Mouse (Mus musculus): Measurements from ENCODE around the gene Gng2.
A peak's percentile ranks its signal among the peaks of the same experiment; 100 is the strongest.

Gng2 gene

DNA sequence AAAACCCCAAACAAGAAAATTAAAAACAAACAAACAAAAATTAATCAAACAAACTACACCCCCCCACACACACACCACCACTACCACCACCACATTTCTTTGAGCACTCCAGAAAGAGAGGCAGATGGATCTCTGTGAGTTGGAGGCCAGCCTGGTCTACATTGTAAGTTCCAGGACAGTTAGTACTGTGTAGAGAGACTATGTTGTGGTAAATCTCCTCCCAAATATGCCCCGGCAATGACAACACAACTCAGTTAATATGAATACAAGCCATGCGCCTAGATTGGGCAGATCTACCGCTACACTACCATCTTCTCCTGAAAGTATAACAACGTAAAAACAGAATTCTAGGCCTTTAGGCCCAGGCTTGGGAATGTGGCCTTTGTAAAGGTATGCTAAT is 117.1 kb downstream of the Gng2 start:
- no peak for DNase-seq (ENCODE audit: low spot score)

GRCm38 (mm10) chr14:19858808-19859776 is 118.3 kb downstream of the Gng2 start:
- DNase-seq (ENCODE audit: low spot score): no peak

- no peak for DNase-seq (ENCODE audit: low spot score)
Measured at GRCm38 (mm10) chr14:19858279-19858678, 119.1 kb downstream of the Gng2 start.

DNA sequence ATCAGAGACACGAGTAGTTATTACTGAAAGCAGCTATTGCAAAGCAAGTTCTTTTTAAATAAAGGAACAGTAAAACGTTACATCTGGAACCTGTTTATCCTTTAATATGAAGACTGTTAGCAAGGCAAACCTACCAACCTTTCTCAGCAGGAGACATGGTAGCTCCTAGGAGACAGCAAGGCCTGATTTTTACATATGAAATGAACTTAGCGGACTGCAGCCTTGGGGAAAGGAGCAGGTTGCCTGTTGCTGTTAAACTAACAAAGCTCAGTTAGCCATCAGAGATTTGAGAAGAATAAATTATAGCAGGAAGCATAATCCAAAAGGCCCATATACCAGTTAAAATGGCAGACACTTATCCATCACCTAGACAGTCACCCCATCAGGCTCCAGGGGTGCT is 124.0 kb downstream of the Gng2 start:
- DNase-seq (ENCODE audit: low spot score): no peak

GRCm38 (mm10) chr14:19839600-19840332 is 137.7 kb downstream of the Gng2 start:
- DNase-seq (ENCODE audit: low spot score): peak; percentile 47

DNA sequence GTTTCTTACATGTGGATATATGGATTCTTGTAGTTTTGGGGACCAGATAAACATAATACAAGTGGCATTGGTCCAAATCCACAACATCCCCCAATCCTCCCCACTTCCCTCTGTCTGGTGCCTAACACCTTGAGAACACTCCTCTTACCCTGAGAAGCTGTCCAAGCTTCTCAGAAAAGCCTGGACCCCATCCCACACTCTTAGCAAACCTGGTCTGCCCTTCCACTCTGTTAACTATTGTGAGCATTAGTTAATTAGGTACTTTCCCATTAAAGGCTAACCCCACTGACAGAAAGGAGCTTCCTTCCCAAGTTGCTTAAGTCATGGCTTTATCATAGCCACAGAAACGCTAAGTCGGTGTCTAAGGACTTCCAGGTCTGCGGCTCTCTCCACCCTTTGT is 141.1 kb downstream of the Gng2 start:
- DNase-seq (ENCODE audit: low spot score): no peak

- no peak for DNase-seq (ENCODE audit: low spot score)
Measured at GRCm38 (mm10) chr14:19825481-19825880, 151.9 kb downstream of the Gng2 start.

DNA sequence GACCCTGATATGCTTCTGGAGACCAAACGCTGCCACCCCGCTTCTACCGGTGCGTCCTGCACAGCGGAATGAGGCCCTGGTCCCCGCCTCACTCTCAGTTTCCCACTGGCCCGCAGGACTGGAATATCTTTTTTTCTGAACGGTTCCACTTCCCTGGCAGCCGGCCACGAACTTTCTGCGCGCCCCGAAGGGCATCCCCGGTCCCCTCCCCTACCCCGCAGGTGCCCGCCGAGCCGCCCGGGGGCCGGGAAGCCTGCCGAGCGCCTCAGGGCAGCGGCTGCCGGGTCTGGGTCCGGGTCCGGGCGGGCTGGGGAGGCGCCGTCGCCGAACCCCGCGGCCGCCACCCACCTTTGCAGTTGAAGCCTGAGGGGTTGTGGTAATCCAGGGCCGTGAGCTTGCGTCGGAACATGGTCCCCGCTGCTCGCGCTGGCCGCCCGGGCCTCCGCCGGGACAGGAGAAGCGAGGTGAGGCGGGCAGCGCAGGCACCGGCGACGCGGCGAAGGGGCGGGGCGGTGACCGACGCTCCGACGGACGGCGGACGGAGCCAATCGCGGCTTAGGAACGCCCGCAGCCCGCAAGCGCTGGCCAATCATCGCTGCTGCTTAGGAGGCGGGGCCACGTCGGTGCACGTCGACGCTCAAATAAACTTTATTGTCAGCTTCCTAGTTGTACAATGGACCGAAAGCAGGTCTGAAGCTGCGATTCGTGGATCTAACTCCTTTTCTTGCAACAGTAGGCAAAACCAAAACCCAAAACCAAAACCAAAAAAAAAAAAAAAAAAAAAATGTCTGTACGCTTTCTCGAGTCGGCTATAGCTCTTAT is 153.9 kb downstream of the Gng2 start, which contains the start of gene Rtraf:
TSS of gene Rtraf (minus strand) at position 504 of the 822 bp plus-strand sequence.
- peak; percentile 87 for DNase-seq (ENCODE audit: low spot score)
